Mouse (Mus musculus) mature B cell (primary cell): Measurements from ENCODE around the gene Rab22a.

Experiments
- in situ Hi-C: fragments of 300-500 bp; cut with MboI; formaldehyde crosslinking; loops from 2 replicates; pipeline ENCODE4 v1.14.3; 2019

The Rab22a gene

GRCm38 (mm10) chr2:173722251-173722857 lies 62.8 kb downstream of the Rab22a start:
- in situ Hi-C loops: no loop called here

- in situ Hi-C loops: no loop called here
These were observed 64.8 kb downstream of the Rab22a start for GRCm38 (mm10) chr2:173724382-173724781.

GRCm38 (mm10) chr2:173724940-173725807 lies 65.6 kb downstream of the Rab22a start:
- in situ Hi-C loops: no loop called here

- in situ Hi-C loops: no loop called here
These were observed 66.3 kb downstream of the Rab22a start for GRCm38 (mm10) chr2:173725819-173726218.

- in situ Hi-C loops: no loop called here
These were observed 70.9 kb downstream of the Rab22a start for GRCm38 (mm10) chr2:173730444-173730966.

- in situ Hi-C loops: no loop called here
These were observed 74.9 kb downstream of the Rab22a start for GRCm38 (mm10) chr2:173734426-173734825.

GRCm38 (mm10) chr2:173737222-173737989 lies 77.8 kb downstream of the Rab22a start, which contains the start of gene Vapb:
TSS of gene Vapb (plus strand) at chr2:173737511.
- in situ Hi-C loops: no loop called here

GRCm38 (mm10) chr2:173738232-173738631 lies 78.7 kb downstream of the Rab22a start:
- in situ Hi-C loops: no loop called here

- in situ Hi-C loops: no loop called here
These were observed 79.5 kb downstream of the Rab22a start for GRCm38 (mm10) chr2:173739107-173739506.

- in situ Hi-C loops: no loop called here
These were observed 82.5 kb downstream of the Rab22a start for GRCm38 (mm10) chr2:173742090-173742489.

GRCm38 (mm10) chr2:173742744-173743143 lies 83.2 kb downstream of the Rab22a start:
- in situ Hi-C loops: no loop called here

- in situ Hi-C loops: no loop called here
These were observed 84.7 kb downstream of the Rab22a start for GRCm38 (mm10) chr2:173744070-173744815.

- in situ Hi-C loops: no loop called here
These were observed 89.5 kb downstream of the Rab22a start for GRCm38 (mm10) chr2:173748961-173749659.

- in situ Hi-C loops: no loop called here
These were observed 96.0 kb downstream of the Rab22a start for GRCm38 (mm10) chr2:173755433-173756144.
